ENCODE assay signal across 20 mouse cellular contexts in genomic region chr4:46931706-46932397, GRCm38 (mm10). TPM values are rescaled to one million over a fixed set of nuclear protein-coding genes. Genes with fewer than 3 reads are reported as not detected.
DNase-seq lines count a peak whose midpoint lies in the region; ATAC-seq lines count a peak whose summit lies in the region.
"Had no signal": no experiment of that assay in that cellular context is flagged by ENCODE, and none has a peak within 500 bp of the region (broad histone marks: within the 10 kb centered on the region; RNA-seq: fewer than 3 reads in every experiment).

No protein-coding gene starts in this region.

- intact Hi-C loops in left cerebral cortex, postnatal 14 days (cut with DNase I), result no loop called here
- intact Hi-C loops in left cerebral cortex, postnatal 36 days (cut with DNase I), result loop anchor here (5.0 kb wide), 1 partner anchor 35 kb away; no protein-coding TSS in a partner anchor

- 25% methylated on average over 9 of the region's 9 CpGs for WGBS in forebrain, embryonic 14.5 days
- 33% methylated on average over 9 of the region's 9 CpGs for WGBS in midbrain, embryonic 16.5 days

- no peaks in the 10 kb centered on the region for H3K36me3 ChIP-seq in forebrain, embryonic 14.5 days (ENCODE audit: control insufficient read depth, insufficient read depth, low read length)
- no peaks in the 10 kb centered on the region for H3K36me3 ChIP-seq in midbrain, embryonic 16.5 days (ENCODE audit: control insufficient read depth, insufficient read depth, low read length)
- H3K36me3 ChIP-seq: limb, embryonic 12.5 days; liver, embryonic 13.5 days; lung, embryonic 15.5 days had no signal

- H3K4me3 ChIP-seq in forebrain, embryonic 14.5 days (ENCODE audit: low read depth, low read length), result no peak overlapping the region
- H3K4me3 ChIP-seq in midbrain, embryonic 16.5 days (ENCODE audit: low read depth, low read length), result no peak overlapping the region
- H3K4me3 ChIP-seq: erythroblast, embryonic 14.5 days; layer of hippocampus, adult 2 months; limb, embryonic 12.5 days; liver, embryonic 13.5 days; lung, embryonic 15.5 days had no signal

- no peak overlapping the region for H3K4me2 ChIP-seq in forebrain, embryonic 14.5 days (ENCODE audit: low read length)
- H3K4me2 ChIP-seq in midbrain, embryonic 16.5 days (ENCODE audit: low read length), result no peak overlapping the region
- H3K4me2 ChIP-seq: limb, embryonic 12.5 days; liver, embryonic 13.5 days; lung, embryonic 15.5 days had no signal

- DNase-seq in left cerebral cortex, postnatal 14 days (ENCODE audit: low spot score in 2 of 2), result peak; percentile 45 to 61
- DNase-seq in left cerebral cortex, postnatal 36 days (ENCODE audit: low spot score in 2 of 2), result no peak
- peak; percentile 64 for DNase-seq in brain, adult 2 months (ENCODE audit: low read depth, low spot score)
- peak; percentile 51 for DNase-seq in forebrain, embryonic 14.5 days (ENCODE audit: low spot score)
- no peak for DNase-seq in lung, postnatal 36 days
- no peak for DNase-seq in kidney, adult 11 months
- DNase-seq: adrenal gland, postnatal 36 days; cerebellum, postnatal 36 days; heart, postnatal 4 days; liver, embryonic 13.5 days; right cerebral cortex, postnatal 25 days had no signal

- no peaks in the 10 kb centered on the region; the same call in 1 of the 2 replicates for H3K27me3 ChIP-seq in forebrain, embryonic 14.5 days (replicated peaks; ENCODE audit: control insufficient read depth, insufficient read depth, low read length)
- H3K27me3 ChIP-seq in midbrain, embryonic 16.5 days (ENCODE audit: control insufficient read depth, insufficient read depth, low read depth, low read length), result no peaks in the 10 kb centered on the region
- H3K27me3 ChIP-seq: limb, embryonic 12.5 days; liver, embryonic 13.5 days; lung, embryonic 15.5 days had no signal

- H3K4me1 ChIP-seq in forebrain, embryonic 14.5 days (ENCODE audit: control insufficient read depth, insufficient read depth, low read length), result 0 out of 2 replicates have a peak, but pooled peaks cover 9% of the 10 kb centered on the region
- peaks cover 13% of the 10 kb centered on the region; the same call in 1 of the 2 replicates for H3K4me1 ChIP-seq in midbrain, embryonic 16.5 days (ENCODE audit: control insufficient read depth, insufficient read depth, low read length)
- H3K4me1 ChIP-seq: limb, embryonic 12.5 days; lung, embryonic 15.5 days had no signal

- H3K27ac ChIP-seq in forebrain, embryonic 14.5 days (ENCODE audit: low read depth, low read length), result no peak overlapping the region; the same call in 1 of the 2 replicates
- H3K27ac ChIP-seq in midbrain, embryonic 16.5 days (ENCODE audit: low read length), result no peak overlapping the region
- H3K27ac ChIP-seq: kidney, postnatal 0 days; layer of hippocampus, adult 2 months; limb, embryonic 12.5 days; liver, embryonic 13.5 days; lung, embryonic 15.5 days; stomach, postnatal 0 days had no signal

- H3K9me3 ChIP-seq in forebrain, embryonic 14.5 days (replicated peaks; ENCODE audit: control insufficient read depth, low read length), result no peaks in the 10 kb centered on the region
- H3K9me3 ChIP-seq in midbrain, embryonic 16.5 days (replicated peaks; ENCODE audit: control insufficient read depth, low read length, poor library complexity, severe bottlenecking), result no peaks in the 10 kb centered on the region
- H3K9me3 ChIP-seq: limb, embryonic 12.5 days; liver, embryonic 13.5 days; lung, embryonic 15.5 days had no signal

- peak; percentile 66 for ATAC-seq in forebrain, embryonic 14.5 days
- ATAC-seq in midbrain, embryonic 16.5 days, result peak; percentile 47; the same call in 1 of the 2 replicates
- ATAC-seq: intestine, embryonic 16.5 days had no signal

- no peak overlapping the region for H3K9ac ChIP-seq in forebrain, embryonic 14.5 days (ENCODE audit: low read length)
- H3K9ac ChIP-seq in midbrain, embryonic 16.5 days (ENCODE audit: low read depth, low read length), result no peak overlapping the region
- H3K9ac ChIP-seq: limb, embryonic 12.5 days; liver, embryonic 13.5 days; lung, embryonic 15.5 days had no signal

RNA-seq across cellular contexts. Expression of gene Gabbr2, which starts 59.8 kb away (rescaled TPM):
- 100 to 1,000 TPM; 292 to 302 TPM for total RNA-seq in left cerebral cortex, postnatal 14 days (2021)
- 100 to 1,000 TPM; 253 to 276 TPM for total RNA-seq in left cerebral cortex, postnatal 36 days (2021)
- polyA plus RNA-seq in forebrain, embryonic 14.5 days (2014; fragmentation: Nextera tagmentation; extraction: Ambion mirVana), result 1.7 and 3.5 TPM in 2 replicates
- 11.3 and 13.9 TPM in 2 replicates for polyA plus RNA-seq in midbrain, embryonic 16.5 days (2015; fragmentation: Nextera tagmentation; extraction: Ambion mirVana)
- total RNA-seq: neutrophil, adult 5-6 weeks had no signal
- polyA plus RNA-seq: erythroblast, embryonic 14.5 days had no signal

Comparison
In these comparisons a context has a peak if more than half of its experiments do, and no peak if none do; other contexts are left out.
1. DNase-seq: peak in left cerebral cortex, postnatal 14 days (2 of 2), brain, adult 2 months (single experiment) and forebrain, embryonic 14.5 days (single experiment); none in left cerebral cortex, postnatal 36 days (0 of 2), lung, postnatal 36 days (single experiment) and kidney, adult 11 months (single experiment).